Mouse (Mus musculus) liver, embryonic 14.5 days (tissue): ENCODE results near the gene Rab15.

Source experiments
- CTCF ChIP-seq: IDR thresholded peaks from 2 replicates; pipeline ENCODE4 v1.5.1; 2016; ENCODE audit warnings: antibody characterized with exemption, low read depth, control low read depth
- EP300 ChIP-seq: IDR thresholded peaks from 2 replicates; pipeline ENCODE4 v1.6.1; 2016; ENCODE audit warnings: antibody characterized with exemption, low read depth

DNA sequence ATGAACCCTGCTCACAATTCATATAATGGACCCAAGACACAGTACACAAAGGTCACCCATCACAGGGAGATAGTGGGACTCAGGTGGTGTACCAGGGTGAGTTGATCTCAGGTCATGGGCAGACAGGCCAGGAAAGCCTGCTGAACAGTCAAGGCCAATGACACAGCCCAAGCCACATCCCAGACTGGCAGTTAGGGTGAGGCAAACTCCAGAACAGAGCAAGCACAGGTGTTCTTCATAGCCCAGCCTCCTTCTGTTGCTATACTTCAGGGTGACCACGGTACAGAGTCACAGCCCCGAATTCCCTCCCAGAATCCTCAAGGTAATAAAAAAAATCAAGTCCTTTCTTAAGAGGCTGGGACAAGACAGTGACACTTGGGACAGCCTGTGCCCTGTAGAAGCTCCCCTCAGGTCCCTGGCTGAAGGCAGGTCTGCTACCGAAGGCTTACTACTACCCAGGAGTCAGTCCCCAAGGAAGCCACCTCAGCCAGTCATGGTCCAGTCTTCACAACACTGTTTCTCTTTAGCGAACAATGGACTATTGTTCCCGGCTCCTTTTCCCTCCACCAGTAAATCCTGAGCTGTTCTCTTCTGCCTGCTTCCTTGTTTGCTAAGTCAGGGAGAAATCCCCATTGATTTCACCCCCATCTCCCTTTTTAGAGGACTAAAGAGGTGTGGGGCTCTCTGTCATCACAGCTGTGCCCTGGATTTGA is 24.5 kb downstream of the Rab15 start:
- TF ChIP-seq CTCF (no peak), EP300 (no peak)
